Mouse (Mus musculus): ENCODE data around the gene Itgax.

Gene Itgax

DNA sequence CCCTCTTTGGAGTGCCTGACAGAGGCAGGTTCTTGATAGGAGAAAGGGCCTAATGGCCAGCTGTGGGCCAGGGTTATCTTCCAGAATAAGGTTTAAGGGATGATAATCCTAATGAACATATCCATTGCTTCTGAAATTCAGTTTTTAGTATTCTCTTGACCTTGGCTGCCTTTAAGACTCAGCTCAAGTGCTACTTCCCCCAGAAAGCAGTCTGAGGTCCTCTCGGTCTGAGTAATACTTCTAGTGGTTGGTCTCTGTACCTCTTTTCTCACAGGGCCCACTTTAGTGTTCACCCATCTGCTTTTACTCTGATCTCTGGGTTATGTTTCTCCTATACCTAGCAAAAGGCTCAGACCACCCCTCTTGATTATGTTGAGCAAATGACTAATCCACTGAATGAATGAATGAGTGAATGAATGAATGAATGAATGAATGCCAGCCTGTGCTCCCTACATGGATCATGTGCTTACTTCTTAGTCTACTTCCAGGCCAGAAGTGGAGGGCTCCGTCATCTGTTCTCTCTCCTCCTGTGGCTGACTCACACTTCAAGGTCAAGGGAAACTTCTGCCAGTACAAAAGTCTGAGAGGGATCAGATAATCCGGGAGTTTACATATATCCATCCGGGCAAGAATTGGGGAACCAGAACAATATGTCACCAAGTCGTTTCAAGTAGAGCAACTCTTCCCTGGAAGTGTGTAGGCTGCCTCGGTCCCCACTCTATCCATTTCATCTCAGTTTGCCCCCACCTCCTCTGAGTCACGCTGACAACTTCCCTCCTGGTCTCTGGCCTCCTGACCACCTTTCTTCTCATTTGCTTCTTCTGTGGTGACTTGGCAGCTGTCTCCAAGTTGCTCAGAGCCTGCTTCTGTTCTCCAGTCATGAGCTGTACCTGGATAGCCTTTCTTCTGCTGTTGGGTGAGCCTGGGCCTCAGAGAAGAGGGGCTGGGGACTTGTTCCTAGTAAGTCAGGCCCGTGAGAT, at the start of gene Itgax:
Gene Itgax (plus strand): TSS at position 807 of the 980 bp plus-strand sequence.
- no peak for DNase-seq (ENCODE audit: low read depth, low spot score)

DNA sequence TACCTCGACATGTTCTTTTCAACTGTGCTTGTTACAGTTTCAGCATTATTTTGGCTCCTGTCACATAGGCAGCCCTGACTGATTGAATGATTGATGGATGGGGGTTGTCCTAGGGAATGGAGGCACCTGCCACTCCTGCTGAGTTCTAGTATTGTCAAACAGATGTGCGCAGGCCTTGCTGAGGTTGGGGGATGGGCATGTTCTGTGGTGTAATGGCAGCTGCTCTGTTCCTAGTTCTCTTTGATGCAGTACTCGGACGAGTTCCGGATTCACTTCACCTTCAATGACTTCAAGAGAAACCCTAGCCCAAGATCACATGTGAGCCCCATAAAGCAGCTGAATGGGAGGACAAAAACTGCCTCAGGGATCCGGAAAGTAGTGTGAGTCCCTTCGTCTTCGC, 49.3 kb upstream of the Itgax start:
- DNase-seq (ENCODE audit: low read depth, low spot score) = peak; percentile 46

DNA sequence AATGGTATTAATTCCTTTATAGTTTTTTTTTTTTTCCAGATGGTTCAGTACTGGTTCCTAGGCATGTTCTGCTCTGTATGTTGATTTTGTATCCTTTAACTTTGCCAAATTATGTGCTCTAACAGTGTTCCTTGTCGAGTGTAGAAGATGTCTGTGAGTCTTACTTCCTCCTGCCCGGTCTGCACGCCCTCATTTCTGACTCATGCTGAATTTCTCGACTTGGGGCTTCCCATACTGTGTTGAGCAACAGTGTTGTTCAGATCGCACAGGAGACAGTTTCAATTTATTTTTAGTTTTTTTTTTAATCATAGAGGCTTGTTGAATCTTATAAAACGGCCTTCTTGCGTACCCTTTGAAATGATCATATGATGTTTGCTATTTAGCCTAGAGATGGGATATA, 40.2 kb upstream of the Itgax start:
- peak; percentile 31 for DNase-seq (ENCODE audit: low read depth, low spot score)

DNA sequence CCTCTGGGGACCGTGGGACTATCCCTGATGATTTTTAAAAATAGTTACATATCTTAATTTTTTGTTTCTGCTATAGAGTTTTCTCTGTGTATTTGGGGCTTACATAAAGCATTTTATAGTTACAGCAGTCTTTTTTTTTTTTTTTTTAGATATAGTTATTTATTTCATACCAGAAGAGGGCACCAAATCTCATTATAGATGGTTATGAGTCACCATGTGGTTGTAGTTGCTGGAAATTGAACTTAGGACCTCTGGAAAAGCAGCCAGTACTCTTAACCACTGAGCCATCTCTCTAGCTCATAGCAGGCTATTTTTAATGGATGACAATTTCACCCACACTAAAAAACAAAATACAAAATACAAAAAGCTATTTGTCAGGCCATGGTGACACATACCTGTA, 31.2 kb upstream of the Itgax start:
- DNase-seq (ENCODE audit: low read depth, low spot score) = no peak

DNA sequence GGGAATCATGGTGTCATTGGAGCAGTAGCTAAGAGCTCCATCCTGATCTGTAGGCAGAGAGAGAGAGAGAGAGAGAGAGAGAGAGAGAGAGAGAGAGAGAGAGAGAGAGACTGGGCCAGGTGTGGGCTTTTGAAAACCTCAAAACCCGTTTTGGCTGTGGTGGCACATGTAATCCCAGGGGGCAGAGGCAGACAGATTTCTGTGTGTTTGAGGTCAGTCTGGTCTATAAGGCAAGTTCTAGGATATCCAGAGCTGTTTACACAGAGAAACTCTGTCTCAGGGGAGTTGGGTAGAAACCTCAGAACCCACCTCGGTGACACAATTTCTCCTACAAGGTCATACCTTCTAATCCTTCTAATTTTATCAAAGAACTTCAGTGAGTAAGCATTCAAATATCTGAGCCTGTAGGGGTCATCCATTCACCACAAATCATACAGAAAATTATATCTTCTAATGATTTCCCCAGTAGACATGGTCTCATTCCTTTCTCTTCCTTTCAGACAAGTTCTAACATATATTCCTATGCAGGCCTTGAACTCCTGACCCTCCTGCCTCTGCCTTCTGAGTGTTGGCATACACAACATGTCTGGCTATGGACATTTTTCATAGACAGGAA, 28.5 kb upstream of the Itgax start:
- peak; percentile 17 for DNase-seq (ENCODE audit: low read depth, low spot score)

DNA sequence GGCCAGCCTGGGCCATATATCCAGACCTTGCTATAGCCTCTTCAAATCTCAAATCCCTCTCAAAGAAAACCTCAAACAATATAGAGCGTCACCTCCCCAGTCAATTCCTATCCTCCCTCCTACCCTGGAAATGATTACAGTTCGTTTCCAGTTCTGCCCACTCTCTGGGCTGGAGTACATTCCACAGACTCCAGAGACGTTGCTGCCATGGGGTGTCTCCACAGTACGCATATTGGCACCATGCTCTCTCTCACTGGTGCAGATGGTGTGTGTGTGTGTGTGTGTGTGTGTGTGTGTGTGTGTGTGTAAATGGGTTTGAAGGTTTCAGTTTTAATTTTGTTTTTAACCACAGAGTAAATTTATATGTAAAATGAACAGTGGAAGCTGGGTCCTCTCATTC, 24.1 kb upstream of the Itgax start:
- DNase-seq (ENCODE audit: low read depth, low spot score) = peak; percentile 53

DNA sequence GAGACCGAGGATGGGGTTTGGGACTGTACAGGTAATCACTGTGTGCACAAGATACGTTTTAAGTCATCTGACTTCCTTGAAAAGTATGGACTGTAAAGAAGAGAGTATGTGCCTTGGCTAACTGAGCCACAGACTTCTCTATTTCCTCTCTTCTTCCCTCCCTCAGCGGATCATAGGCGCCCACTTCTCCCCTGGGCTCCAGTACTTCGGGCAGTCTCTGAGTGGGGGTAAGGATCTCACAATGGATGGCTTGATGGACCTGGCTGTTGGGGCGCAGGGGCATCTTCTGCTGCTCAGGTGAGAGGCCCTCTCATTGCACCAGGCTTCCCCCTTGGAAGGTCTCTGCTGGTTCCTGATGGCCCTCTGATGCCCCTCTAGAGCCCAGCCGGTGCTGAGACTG, 21.9 kb upstream of the Itgax start:
- DNase-seq (ENCODE audit: low read depth, low spot score) = no peak

DNA sequence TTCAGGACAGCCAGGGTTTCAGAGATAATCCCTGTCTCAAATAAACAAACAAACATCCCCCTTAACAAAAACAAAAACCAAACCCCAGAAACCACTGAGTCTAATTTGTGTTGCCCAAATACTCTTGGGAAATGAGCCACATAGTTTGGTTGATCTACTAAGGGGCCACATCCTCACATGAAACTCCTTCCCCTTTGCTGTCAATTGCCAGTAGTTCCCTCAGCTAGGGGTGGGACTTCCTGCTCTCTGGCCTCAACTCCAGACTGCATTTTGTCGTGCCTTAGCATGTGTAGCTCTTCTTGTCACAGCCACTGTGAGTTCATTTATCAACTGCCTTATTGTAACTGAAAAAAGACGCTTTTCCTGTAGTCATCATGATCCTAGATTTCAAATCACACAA, 19.0 kb upstream of the Itgax start:
- DNase-seq (ENCODE audit: low read depth, low spot score) = no peak

DNA sequence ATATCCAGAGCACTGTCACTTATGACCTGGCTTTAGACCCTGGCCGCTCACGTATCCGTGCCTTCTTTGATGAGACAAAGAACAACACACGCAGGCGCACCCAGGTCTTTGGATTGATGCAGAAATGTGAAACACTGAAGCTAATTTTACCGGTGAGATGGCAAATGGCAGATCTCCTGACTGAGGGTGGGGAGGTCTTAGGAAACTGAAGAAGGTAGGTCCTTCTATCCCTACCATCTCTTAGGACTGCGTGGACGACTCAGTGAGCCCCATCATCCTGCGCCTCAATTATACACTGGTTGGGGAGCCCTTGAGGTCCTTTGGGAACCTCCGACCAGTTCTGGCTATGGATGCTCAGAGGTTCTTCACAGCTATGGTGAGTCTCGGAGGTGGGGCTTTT, 17.2 kb upstream of the Itgax start:
- no peak for DNase-seq (ENCODE audit: low read depth, low spot score)

DNA sequence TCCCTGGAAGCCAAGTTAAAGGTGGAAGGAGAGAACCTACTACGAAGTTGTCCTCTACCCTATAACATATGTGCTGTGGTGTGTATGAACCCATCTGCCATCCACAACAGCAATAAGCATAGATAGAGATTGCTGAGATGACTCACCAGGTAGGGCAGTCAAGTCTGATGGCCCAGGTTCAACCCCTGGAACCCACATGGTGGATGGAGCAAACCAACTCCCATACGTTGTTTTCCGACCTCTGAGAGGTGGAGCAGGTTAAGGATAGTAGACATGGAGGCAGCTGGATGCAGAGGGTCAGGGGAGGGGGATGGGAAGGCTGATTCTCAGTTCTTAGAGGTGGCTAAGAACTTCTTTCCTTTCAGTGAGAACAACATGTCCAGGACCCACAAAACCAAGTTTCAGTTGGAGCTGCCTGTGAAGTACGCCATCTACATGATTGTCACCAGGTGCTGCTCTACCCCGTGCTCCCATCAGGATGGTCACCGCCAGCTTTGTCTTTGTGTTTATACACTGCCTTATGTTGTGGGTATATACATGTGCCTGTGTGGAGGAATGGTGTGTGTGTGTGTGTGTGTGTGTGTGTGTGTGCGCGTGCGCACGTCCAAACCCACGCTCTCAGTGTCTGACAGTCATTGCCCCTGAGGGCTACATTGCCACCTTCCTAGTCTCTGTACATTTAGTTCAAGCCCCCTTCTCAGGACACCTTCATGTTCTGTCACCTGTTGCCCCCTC, 14.8 kb upstream of the Itgax start:
- DNase-seq (ENCODE audit: low read depth, low spot score) = no peak

DNA sequence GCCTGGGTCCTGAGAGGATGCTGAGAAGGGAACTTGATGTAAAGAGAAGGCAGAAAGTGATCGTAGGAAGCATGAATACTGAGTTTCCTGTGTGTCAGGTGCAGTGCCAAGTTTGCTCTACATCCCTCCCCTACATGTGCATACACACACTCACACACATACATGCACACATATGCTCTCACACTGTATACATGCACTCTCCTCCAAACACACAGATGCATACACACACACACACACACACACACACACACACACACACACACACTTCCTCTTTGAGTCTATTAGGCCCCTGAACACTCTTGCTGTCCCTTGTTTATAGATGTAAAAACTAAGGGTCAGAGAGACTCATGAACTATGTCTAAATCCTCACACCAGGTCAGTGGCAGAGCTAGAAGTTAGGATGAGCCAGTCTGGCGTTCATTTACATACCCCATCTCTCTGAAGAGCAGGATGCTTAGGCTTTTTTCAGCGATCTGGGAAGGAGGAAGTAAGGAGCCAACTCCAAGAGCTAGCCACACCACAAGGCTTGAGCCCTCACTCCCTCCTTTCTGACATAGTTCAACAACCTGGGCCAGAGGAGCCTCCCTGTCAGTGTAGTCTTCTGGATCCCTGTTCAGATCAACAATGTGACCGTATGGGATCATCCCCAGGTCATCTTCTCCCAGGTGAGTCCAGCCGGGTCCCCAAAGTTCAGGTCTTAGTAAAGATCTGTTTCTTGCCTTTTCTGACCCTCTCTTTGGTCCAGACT, 14.0 kb upstream of the Itgax start:
- peak; percentile 55 for DNase-seq (ENCODE audit: low read depth, low spot score)

DNA sequence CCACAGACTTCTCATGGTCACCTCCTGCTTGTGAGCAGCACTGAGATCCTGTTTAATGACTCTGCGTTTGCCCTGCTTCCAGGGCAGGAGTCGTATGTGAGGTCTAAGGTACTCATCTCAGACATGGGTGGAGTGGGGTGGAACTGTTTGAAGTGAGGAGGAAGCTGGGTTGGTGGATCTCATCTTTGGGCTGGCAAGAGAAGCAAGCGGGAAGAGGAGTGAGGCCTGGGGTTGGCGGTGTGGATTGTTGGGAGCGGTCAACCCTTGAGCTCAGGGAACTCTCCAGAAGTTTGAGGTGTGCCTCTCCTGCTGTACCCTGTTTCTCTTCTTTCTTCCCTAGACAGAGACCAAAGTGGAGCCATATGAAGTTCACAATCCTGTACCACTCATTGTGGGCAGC, 13.0 kb upstream of the Itgax start:
- no peak for DNase-seq (ENCODE audit: low read depth, low spot score)

DNA sequence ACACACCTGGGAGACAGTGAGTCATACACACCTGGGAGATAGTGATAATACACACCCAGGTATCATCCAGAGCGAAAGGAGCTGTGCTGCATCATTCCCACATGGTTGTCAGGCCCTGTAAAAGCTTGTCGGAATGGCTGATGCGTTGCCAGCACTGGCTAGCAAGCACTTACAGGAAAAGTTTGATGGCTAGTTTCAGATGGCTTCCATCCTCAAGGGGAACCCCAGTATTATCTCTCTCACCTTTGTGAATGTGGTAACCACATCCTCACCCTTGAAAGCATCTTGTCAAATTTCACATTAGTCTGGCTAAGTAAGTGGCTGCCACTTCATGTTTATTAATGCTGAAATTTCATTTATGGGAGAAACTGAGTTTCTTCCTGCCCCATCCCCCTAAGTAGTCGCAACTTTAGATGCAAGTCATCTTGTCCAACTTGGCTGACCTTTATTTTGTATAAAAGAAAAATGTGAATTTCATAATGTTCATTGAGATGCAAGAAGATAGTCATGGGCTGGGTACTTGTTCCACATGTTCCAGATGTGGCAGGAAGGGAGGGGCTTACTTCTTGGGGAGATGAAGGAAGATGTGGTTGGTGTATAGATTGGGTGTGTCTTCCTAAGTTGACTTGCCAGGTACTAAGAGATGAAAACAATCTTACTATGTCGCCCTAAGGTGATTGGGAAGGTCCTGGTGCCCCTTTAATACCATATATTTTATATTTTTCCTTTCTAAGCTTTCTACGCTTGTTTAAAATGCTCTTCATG, 9.4 kb upstream of the Itgax start:
- DNase-seq (ENCODE audit: low read depth, low spot score) = peak; percentile 38

DNA sequence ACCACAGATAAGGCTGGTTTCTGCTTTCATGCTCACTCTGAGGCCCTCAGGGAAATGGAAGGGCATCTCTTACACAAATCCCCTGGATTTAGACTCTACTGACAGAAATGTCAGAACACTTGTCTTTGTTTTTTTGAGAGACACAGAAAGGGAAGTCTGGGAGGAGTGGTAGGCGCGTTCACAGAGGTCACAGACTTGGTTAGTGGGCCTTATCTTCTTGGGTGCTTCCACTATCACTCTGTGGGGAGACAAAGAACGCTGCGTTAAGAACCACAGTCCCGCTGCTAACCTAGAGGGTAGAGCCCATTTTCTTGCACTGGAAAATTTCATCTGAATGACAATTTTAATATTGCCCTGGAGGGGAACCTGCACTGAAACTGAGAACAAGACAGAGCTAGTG, 2.8 kb downstream of the Itgax start:
- no peak for DNase-seq (ENCODE audit: low read depth, low spot score)

DNA sequence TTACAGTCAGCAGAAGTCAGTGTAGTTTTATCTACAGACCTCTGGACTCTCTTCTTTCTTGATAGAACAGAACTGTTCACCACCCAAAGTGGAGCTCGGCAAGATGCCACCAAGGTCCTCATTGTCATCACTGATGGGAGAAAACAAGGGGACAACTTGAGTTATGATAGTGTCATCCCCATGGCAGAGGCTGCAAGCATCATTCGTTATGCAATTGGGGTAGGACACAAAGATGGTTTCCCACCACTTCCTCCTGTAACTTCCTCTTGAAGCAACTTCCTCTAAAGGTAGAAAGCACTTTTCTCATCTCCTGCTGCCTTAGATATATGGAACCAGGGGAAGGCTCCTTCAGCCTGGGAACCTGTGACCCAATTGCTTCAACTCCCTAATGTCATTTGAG, 4.2 kb downstream of the Itgax start:
- peak; percentile 25 for DNase-seq (ENCODE audit: low read depth, low spot score)

DNA sequence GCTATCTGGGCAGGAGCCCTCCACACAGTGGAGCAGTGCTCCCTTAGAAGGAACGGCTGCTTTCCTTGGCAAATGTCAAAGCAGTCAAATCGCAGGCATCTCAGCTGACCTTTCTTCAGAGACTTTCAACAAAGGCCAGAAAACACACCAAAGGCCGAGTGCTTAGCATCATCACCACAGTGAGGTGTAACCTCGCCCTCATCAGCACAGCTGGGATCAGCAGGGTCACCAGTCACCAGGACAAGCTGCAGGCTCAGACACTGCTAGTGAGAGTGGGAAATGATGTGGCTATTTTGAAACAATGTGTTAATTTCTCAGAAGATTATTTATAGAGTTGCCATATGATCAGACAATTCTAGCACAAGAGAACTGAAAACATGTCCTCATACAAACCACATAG, 7.6 kb downstream of the Itgax start:
- DNase-seq (ENCODE audit: low read depth, low spot score) = no peak

DNA sequence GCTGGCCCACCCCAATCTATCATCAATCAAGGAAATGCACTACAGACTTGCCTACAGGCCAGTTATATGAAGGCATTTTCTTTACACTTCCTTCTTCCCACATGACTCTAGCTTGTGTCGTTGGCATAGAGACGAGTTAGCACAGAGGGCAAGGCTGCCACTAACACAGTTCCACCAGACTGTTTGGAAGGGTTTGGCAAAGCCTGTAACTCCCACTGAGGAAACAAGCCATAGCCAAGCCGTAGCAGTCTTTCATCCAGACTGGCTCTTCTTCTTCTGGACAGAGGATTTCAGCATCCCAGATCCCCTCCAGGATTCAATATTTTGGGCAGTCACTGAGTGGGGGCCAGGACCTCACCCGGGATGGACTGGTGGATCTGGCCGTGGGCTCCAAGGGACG, 10.3 kb downstream of the Itgax start:
- no peak for DNase-seq (ENCODE audit: low read depth, low spot score)

DNA sequence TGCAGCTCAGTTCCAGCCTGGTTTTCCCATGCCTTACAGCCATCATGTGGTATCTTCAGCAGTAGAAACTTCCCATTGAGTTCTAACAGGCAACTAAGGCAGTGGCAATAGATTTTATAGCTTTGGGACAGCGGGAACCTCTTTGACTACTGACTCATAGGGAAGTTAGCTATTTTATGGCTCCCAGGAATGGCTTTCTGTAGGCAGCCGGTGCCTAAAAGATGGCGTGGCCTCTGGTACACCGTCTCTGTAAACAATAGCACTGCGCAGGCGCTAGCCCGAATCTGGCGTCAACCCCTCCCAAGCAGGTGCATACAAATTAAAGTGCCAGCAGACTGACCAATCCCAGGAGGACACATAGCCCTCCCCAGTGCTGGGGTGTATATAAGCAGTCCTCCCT, 21.6 kb downstream of the Itgax start:
- no peak for DNase-seq (ENCODE audit: low read depth, low spot score)

DNA sequence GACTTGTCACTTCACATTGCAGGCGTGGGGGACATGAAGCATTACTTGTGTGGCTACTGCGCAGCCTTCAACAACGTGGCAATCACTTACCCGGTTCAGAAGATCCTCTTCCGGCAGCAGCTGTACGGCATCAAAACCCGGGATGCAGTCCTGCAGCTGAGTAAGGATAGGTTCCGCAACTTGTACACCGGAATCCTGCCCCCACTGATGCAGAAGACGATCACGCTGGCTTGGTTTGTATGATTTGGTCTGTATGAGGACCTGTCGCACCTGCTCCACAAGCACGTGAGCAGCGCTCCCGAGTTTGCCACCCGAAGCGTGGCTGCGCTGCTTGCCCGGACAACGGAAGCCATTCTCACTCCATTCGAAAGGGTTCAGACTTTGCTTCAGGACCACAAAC, 24.7 kb downstream of the Itgax start, which contains the start of gene Itgad:
Gene Itgad (plus strand): TSS at position 301 of the 400 bp plus-strand sequence.
- DNase-seq (ENCODE audit: low read depth, low spot score) = no peak

DNA sequence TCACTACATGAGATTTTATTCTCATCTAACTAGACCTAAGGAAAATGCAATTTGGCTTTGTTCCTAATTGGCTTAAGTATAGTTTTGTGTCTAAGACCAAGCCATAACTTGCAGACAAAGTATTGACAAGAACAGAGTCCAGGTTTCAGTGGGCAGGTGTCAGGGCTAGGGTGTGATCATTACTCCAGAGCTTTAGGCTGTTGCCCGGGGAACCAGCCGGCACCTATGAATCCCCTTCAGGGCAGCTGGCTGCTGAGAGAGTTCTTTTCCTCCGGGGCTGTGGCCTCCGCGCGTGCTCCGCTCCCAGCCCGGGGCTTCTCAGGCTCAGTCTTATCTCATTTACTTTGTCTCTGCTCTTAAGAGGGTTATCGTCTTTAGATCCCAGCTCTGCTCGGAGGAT, 25.6 kb downstream of the Itgax start:
- DNase-seq (ENCODE audit: low read depth, low spot score) = no peak
